Mouse (Mus musculus) left cerebral cortex, adult 8-10 months (tissue): ENCODE results near the gene Esrrg. TPM values are rescaled to one million over a fixed set of nuclear protein-coding genes. Genes with fewer than 3 reads are reported as not detected.

Experiments
- DNase-seq, 2 experiments: peaks; one replicate each; pipeline ENCODE4 v3.0.0; 2022; ENCODE audit warnings: low spot score in 2 of 2
- total RNA-seq, 4 experiments: library from RNA; stranded (reverse); gene quantifications; 2 replicates each; pipeline ENCODE4 v1.2.4; 2022

The Esrrg gene
- total RNA-seq, 4 experiments from 2014 or later = 24.8 to 36.8 (median 31.5) TPM

GRCm38 (mm10) chr1:187902176-187902575, 293.6 kb downstream of the Esrrg start:
- DNase-seq = no peak

- DNase-seq = no peak
These were observed 296.1 kb downstream of the Esrrg start for GRCm38 (mm10) chr1:187904731-187905130.

- DNase-seq = no peak
These were observed 298.8 kb downstream of the Esrrg start for GRCm38 (mm10) chr1:187907407-187907806.

DNA sequence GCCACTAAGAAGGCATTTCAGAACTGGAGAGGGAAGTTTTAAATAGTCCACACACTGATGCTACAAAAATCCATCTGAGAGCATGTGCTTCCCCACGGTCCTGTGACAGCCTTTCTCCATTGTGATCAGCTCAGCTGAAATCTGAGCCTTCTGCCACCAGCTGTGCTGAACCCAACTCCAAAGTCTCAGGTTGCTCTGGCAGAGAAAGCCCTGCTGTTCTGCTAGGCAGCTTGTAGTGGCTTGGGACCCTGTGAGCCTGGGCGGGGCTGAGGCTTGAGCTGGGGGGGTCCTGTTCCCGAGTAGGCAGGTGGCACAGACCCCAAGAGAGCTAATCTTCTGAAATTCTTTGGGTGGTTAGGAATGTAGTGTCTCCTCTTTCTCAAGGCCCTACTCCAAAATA, 299.3 kb downstream of the Esrrg start:
- DNase-seq = no peak

DNA sequence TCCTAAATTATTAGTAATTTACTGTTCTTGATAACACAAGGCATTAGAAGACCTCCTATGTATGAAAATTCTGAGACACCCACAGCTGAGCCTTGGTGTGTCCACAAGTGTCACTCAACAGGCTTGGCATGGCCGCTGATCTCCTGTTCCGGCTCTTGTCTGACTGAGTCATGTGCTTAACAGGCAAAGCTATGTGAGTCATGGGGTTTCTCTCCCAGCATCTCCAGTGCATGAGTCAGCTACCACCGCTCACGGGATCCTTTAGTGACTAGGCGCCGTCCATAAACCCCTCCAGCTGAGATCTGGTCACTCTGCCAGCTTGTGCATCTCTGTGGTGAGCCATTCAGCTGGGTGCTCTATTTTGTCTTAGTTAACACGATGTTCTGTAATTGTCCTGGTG, 302.1 kb downstream of the Esrrg start:
- peak; percentile 2 to 34 for DNase-seq

GRCm38 (mm10) chr1:187911201-187911600, 302.6 kb downstream of the Esrrg start:
- DNase-seq = no peak

DNA sequence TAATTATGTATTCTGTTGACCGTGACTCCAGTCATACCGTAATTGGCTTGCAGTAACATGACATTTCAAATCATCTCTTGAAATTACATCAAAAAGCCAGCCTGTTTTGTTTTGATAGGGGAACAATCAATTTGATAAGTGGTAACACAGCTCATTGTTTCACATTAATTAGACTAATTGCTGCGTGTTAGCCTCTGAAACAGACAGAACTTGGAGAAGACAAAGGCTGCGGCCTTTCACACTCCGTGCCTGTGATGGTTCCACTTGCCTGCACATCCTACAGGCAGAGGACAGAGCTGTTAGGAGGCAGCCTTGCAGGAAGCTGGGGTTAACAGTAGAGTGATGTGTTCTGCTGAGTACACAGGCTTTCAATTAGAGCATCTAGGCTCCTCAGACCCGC, 309.7 kb downstream of the Esrrg start:
- no peak for DNase-seq

DNA sequence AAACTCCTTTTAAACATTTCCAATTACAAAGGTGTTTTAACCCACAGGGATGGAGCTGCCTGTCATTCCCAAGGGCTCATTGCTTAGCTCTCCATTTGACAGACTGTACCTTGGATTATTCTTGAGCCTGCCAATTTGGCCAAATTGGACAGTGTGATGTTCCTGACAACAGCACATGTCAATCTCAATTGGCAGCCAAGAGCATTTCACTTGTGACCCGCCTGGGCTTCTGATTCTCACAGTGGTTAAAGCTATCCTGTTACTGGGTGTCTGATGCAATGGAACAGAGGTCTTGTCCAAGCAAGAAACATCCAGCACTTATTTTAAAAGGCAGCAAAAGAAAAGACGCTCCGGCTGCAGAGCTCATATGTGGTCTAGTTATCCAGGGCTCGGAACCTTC, 310.3 kb downstream of the Esrrg start:
- DNase-seq = no peak

GRCm38 (mm10) chr1:187920156-187920777, 311.7 kb downstream of the Esrrg start:
- DNase-seq = no peak

- no peak for DNase-seq
These were observed 322.6 kb downstream of the Esrrg start for GRCm38 (mm10) chr1:187931146-187931545.

DNA sequence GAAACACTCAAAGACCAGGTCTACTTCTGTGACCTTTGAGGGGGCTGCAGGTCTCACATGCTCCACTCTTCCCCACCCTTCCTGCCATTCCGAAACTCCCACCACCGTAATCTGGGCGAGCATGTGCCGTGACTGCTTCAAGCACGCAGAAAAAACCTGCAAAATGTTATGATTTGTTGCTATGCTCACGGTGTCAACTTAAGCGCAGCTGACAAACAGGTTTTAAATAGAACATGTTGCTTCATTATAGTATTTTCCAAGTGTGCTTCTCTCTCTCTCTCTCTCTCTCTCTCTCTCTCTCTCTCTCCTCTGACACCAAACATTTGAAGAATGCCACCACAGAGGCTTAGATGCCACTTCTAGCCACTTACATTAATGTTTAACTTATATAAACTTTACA, 330.1 kb downstream of the Esrrg start:
- DNase-seq = no peak

- no peak for DNase-seq
These were observed 330.5 kb downstream of the Esrrg start for GRCm38 (mm10) chr1:187939078-187939477.

- no peak for DNase-seq
These were observed 342.9 kb downstream of the Esrrg start for GRCm38 (mm10) chr1:187951506-187951905.

GRCm38 (mm10) chr1:187956702-187957101, 348.1 kb downstream of the Esrrg start:
- DNase-seq = no peak

DNA sequence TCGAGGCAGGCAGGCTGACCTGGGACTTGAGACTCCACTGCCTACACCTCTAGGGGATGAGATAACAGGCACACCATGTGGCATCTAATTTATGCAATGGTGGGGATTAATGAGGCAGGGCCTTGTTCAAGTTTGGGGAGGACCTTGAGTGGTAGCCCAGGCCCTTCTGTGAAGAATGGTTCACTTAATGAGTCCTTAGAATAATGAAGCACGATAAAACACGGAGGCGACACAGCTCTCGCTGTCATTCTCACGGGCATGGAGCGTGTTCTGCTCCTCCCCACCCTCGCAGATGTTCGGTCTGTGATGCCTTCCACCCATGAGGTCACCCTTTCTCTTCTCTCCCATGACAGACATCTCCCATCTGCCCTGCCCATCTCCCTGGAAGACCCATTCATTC, 350.6 kb downstream of the Esrrg start:
- no peak for DNase-seq

- no peak for DNase-seq
These were observed 352.9 kb downstream of the Esrrg start for GRCm38 (mm10) chr1:187961452-187961851.

DNA sequence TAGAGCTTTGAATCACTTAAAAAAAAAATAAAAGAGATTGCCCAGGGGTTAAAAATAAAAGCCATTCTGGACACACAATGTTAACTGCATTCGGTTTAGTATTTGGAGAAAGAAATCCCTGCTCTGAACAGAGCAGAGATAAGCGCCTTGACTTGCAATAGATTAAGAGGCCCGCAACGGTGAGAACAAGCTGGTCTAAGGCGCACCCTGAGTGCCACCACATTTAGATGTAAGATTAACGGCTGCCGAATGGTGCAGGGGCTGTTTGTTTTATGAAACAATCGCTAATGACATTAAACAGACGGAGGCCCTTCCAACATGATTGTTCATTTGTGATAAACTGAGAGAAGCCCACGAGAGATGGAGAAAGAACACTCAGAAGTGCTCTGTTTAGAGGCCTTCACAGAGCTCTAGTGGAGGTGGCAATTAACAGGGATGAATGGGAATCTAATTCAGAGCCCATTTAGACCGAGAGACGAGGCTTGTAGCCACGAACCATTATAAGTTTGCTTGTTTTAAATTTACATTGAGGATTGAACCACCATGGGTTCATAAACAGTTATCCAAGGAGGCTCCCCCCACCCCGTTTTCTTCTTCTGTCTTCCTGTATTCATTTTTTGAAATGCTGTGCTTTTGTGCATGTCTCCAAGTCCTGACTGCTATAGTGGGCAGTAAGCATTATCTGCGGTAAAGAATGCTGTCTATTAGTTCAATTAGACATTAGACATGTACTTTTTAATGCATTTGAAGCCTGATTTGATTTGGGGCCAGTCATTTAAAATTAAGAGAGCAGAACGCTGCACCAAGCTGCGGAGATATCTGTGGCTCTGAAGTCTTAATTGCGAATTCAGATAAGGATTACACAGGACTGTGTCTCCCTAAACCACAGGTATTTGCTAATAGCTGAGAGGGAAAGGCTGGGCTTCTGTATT, 356.5 kb downstream of the Esrrg start:
- no peak for DNase-seq

DNA sequence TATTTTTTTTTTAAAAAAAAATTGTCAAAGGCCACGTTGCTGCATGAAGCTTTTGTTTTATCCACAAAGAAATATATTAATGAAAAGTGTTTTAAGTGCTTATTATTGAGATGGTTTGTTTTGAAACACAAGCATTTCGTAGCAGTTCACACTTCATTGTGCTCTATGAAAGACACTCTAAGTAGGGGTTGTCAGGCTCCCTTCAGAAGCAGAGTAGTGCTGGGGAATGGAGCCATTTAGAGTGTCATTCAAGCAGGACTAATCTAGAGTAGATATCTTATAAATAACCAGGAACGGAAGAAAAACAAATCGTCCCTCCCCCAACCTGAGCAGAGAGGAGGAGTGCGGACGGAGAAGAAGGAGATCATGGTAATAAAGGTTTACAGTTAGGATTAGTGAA, 357.3 kb downstream of the Esrrg start:
- DNase-seq = no peak

- no peak for DNase-seq
These were observed 359.8 kb downstream of the Esrrg start for GRCm38 (mm10) chr1:187968379-187968778.

- DNase-seq = no peak
These were observed 360.9 kb downstream of the Esrrg start for GRCm38 (mm10) chr1:187969491-187969890.

- DNase-seq = peak; percentile 18 to 24
These were observed 365.8 kb downstream of the Esrrg start for GRCm38 (mm10) chr1:187974396-187974795.

GRCm38 (mm10) chr1:187975465-187976352, 367.1 kb downstream of the Esrrg start:
- DNase-seq = no peak
